Mouse (Mus musculus): ENCODE data around the gene Dnah9. TPM values are rescaled to one million over a fixed set of nuclear protein-coding genes. Genes with fewer than 3 reads are reported as not detected.

Dnah9 gene
- polyA plus RNA-seq, 1 experiment from 2014 or later, result 0.95 TPM

DNA sequence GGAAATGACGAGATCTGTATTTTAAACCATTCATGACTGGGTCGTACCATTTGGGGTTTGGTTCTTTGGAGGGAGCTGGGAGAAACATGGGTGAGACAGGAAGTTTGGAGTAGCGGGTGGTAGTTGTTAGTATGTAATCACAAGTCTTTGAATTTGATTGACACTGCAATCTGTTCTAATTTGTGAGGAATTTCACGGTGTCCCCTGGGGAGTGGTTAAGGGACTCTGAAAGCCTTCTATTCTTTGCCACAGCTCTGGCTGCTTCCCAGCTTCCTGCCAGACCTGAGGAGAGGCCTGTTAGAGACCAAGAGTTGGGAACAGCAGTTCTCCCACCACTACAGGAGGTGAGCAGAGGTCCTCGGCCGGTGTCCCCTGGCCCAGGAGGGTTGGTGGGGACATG lies 352.1 kb downstream of the Dnah9 start:
- H3K4me2 ChIP-seq (ENCODE audit: low read depth, low read length), result no peak overlapping the region
- WGBS, result 76% methylated on average over 6 of the region's 6 CpGs
- peaks cover 20% of the 10 kb centered on the region for H3K36me3 ChIP-seq (ENCODE audit: control insufficient read depth, insufficient read depth, low read length)
- no peak overlapping the region for H3K4me3 ChIP-seq (ENCODE audit: low read length)
- no peak overlapping the region for H3K27ac ChIP-seq (ENCODE audit: low read length)
- no peaks in the 10 kb centered on the region for H3K27me3 ChIP-seq (ENCODE audit: control insufficient read depth, insufficient read depth, low read depth, low read length)
- H3K9me3 ChIP-seq (ENCODE audit: control insufficient read depth, low read length), result no peaks in the 10 kb centered on the region
- no peak for ATAC-seq (ENCODE audit: low read depth)
- no peak overlapping the region for H3K9ac ChIP-seq (ENCODE audit: low read length)
- peaks cover 3% of the 10 kb centered on the region; the same call in 1 of the 2 replicates for H3K4me1 ChIP-seq (replicated peaks; ENCODE audit: control insufficient read depth, insufficient read depth, low read length)

DNA sequence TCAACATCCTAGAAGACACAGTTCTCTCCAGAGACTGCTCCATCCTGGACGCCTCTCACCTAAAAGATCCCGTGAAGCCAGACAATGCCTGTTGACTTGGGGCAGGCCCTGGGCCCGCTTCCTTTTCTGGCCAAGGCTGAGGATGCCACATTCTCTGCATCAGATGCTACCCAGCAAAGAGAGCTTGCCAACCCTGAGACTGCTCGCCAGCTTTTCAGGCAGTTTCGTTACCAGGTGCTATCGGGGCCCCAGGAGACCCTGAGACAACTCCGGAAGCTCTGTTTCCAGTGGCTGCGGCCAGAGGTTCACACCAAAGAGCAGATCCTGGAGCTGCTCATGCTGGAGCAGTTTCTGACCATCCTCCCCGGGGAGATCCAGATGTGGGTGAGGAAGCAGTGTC lies 354.0 kb downstream of the Dnah9 start:
- 88% methylated on average over 9 of the region's 9 CpGs for whole genome bisulfite sequencing
- no peak for ATAC-seq (ENCODE audit: low read depth)
- H3K36me3 ChIP-seq (ENCODE audit: control insufficient read depth, insufficient read depth, low read length), result peaks cover 16% of the 10 kb centered on the region

DNA sequence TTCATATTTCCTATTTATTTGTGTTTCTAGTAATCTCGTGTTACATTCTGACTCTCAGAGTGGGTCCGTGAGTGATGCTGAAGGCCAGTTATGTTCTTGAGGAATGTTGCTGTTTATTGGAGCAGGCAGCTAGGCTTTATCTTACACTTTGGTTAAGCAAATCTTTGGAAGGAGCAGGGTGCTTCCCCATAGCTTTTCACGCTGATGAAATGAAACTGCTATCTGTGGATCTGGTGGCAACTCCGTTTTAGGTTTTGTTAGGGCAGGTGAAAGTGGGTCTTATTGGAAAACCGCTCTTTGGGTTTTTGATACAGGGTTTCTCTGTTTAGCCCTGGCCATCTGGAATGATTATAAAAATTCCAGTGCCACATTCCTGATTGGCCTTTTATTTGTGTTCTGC lies 356.3 kb downstream of the Dnah9 start:
- Histone ChIP-seq H3K4me1 (replicated peaks; ENCODE audit: control insufficient read depth, insufficient read depth, low read length) (peaks cover 13% of the 10 kb centered on the region), H3K4me3 (ENCODE audit: low read length) (no peak overlapping the region), H3K27ac (ENCODE audit: low read length) (no peak overlapping the region), H3K27me3 (ENCODE audit: control insufficient read depth, insufficient read depth, low read depth, low read length) (no peaks in the 10 kb centered on the region), H3K9me3 (ENCODE audit: control insufficient read depth, low read length) (no peaks in the 10 kb centered on the region), H3K4me2 (ENCODE audit: low read depth, low read length) (no peak overlapping the region), H3K36me3 (ENCODE audit: control insufficient read depth, insufficient read depth, low read length) (peaks cover 14% of the 10 kb centered on the region), H3K9ac (ENCODE audit: low read length) (no peak overlapping the region)
- ATAC-seq (ENCODE audit: low read depth), result no peak
- WGBS, result 41% methylated on average over 5 of the region's 5 CpGs

More for the DNA sequence above, 354.0 kb downstream of the Dnah9 start:
- Histone ChIP-seq H3K9me3 (ENCODE audit: control insufficient read depth, low read length) (no peaks in the 10 kb centered on the region), H3K27ac (ENCODE audit: low read length) (no peak overlapping the region), H3K9ac (ENCODE audit: low read length) (no peak overlapping the region), H3K4me3 (ENCODE audit: low read length) (no peak overlapping the region), H3K4me1 (replicated peaks; ENCODE audit: control insufficient read depth, insufficient read depth, low read length) (peaks cover 7% of the 10 kb centered on the region; the same call in 1 of the 2 replicates), H3K27me3 (ENCODE audit: control insufficient read depth, insufficient read depth, low read depth, low read length) (no peaks in the 10 kb centered on the region), H3K4me2 (ENCODE audit: low read depth, low read length) (no peak overlapping the region)

DNA sequence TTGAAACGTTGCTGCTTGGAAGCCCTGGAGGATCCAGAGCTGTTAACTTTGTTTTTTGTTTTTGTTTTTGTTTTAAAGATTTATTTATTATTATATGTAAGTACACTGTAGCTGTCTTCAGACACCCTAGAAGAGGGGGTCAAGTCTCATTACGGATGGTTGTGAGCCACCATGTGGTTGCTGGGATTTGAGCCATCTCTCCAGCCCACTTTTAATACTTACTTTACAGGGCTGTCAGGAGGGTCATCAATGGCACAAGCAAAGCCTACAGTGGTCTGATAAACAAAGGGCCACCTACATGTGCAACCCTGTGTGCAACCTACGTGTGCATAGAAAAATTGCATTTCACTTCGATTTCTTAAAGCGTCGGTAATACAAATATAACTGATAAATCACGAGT lies 360.8 kb downstream of the Dnah9 start:
- H3K4me2 ChIP-seq (ENCODE audit: low read depth, low read length), result peak overlapping the region; percentile 61
- peak overlapping the region; percentile 86 for H3K27ac ChIP-seq (ENCODE audit: low read length)
- H3K4me1 ChIP-seq (replicated peaks; ENCODE audit: control insufficient read depth, insufficient read depth, low read length), result peaks cover 16% of the 10 kb centered on the region
- 36% methylated on average over 7 of the region's 7 CpGs for WGBS
- no peaks in the 10 kb centered on the region for H3K27me3 ChIP-seq (ENCODE audit: control insufficient read depth, insufficient read depth, low read depth, low read length)
- H3K9me3 ChIP-seq (ENCODE audit: control insufficient read depth, low read length), result no peaks in the 10 kb centered on the region
- H3K9ac ChIP-seq (ENCODE audit: low read length), result peak overlapping the region; percentile 89
- H3K4me3 ChIP-seq (ENCODE audit: low read length), result peak overlapping the region; percentile 86
- H3K36me3 ChIP-seq (ENCODE audit: control insufficient read depth, insufficient read depth, low read length), result no peaks in the 10 kb centered on the region
- ATAC-seq (ENCODE audit: low read depth), result no peak

DNA sequence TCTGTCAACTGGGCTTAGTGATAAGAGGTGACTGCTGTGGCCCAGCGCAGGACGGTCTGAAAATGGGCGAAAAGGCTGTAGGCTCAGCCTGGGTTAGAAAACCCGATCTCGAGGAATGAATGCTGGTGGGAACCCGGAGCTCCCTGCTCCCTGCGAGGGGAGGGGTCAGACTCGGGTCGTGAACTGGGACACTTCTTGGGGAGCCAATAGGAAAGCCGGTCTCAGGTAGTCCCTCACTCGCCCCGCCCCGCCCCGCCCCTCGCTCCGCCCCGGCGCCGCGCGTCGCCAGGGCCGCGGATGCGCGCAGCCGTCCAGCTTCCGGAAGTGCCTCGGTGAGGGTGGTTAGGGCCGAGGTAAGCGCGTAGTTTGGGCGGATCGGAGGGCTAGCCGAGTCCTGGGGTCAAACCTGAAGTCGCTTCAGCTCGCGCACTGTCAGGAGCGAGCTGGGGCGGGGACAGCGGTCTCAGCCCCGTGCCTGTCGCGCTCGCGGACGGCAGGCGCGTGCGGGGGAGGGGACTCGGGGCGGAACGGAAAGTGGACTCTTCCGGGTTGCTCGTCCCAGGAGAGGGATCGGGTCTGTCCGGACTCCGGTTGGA lies 361.3 kb downstream of the Dnah9 start, which contains the start of gene Zkscan6:
Gene Zkscan6 (plus strand): TSS at position 267 of the 596 bp plus-strand sequence.
- Histone ChIP-seq H3K4me3 (ENCODE audit: low read length) (peak within 1 kb of the TSS; percentile 86), H3K36me3 (ENCODE audit: control insufficient read depth, insufficient read depth, low read length) (no peaks in the 10 kb centered on the region), H3K9me3 (ENCODE audit: control insufficient read depth, low read length) (no peaks in the 10 kb centered on the region), H3K4me1 (replicated peaks; ENCODE audit: control insufficient read depth, insufficient read depth, low read length) (peaks cover 13% of the 10 kb centered on the region), H3K4me2 (ENCODE audit: low read depth, low read length) (peak within 1 kb of the TSS; percentile 81), H3K9ac (ENCODE audit: low read length) (peak within 1 kb of the TSS; percentile 89), H3K27ac (ENCODE audit: low read length) (peak within 1 kb of the TSS; percentile 86), H3K27me3 (ENCODE audit: control insufficient read depth, insufficient read depth, low read depth, low read length) (no peaks in the 10 kb centered on the region)
- peak; percentile 99 for ATAC-seq (ENCODE audit: low read depth)
- under 1% methylated on average over 45 of the region's 58 CpGs for WGBS

DNA sequence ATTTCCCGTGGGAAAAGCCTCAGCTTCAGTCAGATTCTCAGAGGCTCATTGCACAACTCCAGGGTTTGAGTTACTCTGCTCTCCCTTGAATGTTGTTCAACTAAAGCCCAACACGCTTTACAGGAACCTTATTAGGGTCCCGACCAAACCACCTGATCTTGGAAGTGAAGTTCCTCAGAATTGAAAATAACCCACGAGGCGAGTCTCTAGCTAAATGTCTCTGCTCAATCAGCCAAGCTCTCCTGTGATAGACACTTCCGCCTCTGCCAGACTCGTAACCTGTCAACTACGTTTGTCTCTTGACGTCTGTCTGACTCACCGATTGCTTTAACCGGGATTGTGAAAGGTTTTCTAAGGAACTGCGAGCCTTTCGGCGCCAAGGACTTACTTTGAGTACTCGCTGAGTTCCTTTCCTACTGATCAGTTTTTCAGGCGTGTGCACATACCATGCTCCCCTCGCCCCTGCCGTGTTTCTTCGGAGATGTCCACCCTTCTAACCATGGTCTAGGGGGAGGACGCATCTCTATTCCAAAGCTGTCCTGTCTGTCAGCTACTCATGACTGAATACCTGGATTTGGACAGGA lies 361.9 kb downstream of the Dnah9 start:
- no peaks in the 10 kb centered on the region for H3K27me3 ChIP-seq (ENCODE audit: control insufficient read depth, insufficient read depth, low read depth, low read length)
- H3K4me2 ChIP-seq (ENCODE audit: low read depth, low read length), result peak overlapping the region; percentile 81
- WGBS, result under 1% methylated on average over 20 of the region's 20 CpGs
- H3K9ac ChIP-seq (ENCODE audit: low read length), result peak overlapping the region; percentile 62
- no peaks in the 10 kb centered on the region for H3K36me3 ChIP-seq (ENCODE audit: control insufficient read depth, insufficient read depth, low read length)
- H3K4me1 ChIP-seq (replicated peaks; ENCODE audit: control insufficient read depth, insufficient read depth, low read length), result peaks cover 13% of the 10 kb centered on the region
- peak; percentile 53 for ATAC-seq (ENCODE audit: low read depth)
- H3K27ac ChIP-seq (ENCODE audit: low read length), result peak overlapping the region; percentile 63
- no peaks in the 10 kb centered on the region for H3K9me3 ChIP-seq (ENCODE audit: control insufficient read depth, low read length)
- peak overlapping the region; percentile 86 for H3K4me3 ChIP-seq (ENCODE audit: low read length)

DNA sequence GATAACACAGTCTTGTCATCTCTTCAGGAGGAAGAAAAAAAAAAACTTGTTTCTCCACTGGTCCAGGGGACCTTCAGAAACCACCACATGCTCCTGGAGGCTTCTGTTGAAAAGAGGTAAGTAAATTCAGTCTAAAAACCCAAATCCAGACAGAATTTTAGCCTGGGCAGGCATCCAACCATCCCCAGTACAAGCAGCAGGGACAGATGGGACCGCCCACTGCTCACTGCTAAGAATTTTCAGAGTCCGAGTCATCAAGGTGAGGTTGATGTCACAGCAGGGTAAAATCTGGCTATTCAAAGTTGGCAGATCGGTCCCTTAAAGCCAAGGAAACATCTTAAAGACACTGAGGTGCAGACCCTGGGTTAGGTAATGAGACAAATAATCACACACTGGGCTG lies 366.5 kb downstream of the Dnah9 start:
- no peak overlapping the region for H3K4me3 ChIP-seq (ENCODE audit: low read length)
- H3K27me3 ChIP-seq (ENCODE audit: control insufficient read depth, insufficient read depth, low read depth, low read length), result no peaks in the 10 kb centered on the region
- WGBS, result 46% methylated on average over 3 of the region's 3 CpGs
- peaks cover 3% of the 10 kb centered on the region for H3K4me1 ChIP-seq (replicated peaks; ENCODE audit: control insufficient read depth, insufficient read depth, low read length)
- no peak overlapping the region for H3K27ac ChIP-seq (ENCODE audit: low read length)
- no peak overlapping the region for H3K9ac ChIP-seq (ENCODE audit: low read length)
- no peak overlapping the region for H3K4me2 ChIP-seq (ENCODE audit: low read depth, low read length)
- H3K9me3 ChIP-seq (ENCODE audit: control insufficient read depth, low read length), result no peaks in the 10 kb centered on the region
- ATAC-seq (ENCODE audit: low read depth), result no peak
- no peaks in the 10 kb centered on the region for H3K36me3 ChIP-seq (ENCODE audit: control insufficient read depth, insufficient read depth, low read length)

DNA sequence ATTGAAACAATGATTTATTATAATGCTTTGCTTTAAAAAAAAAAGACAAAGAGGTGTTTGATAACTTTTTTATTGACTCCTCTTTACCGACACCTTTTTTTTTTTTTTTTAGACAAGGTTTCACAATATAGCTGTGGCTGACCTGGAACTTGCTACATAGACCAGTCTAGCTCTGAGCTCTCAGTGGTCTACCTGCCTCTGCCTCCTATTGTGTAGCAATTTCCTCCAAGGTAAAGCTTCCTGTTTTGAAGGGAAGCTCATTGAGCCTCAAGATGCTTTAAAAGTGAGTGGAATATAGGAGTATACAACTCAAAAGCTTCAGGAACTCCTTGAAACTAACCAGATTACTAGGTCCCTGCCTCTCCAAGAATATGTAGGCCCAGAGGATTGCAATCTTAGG lies 372.5 kb downstream of the Dnah9 start:
- Histone ChIP-seq H3K4me3 (ENCODE audit: low read length) (no peak overlapping the region), H3K4me1 (replicated peaks; ENCODE audit: control insufficient read depth, insufficient read depth, low read length) (no peaks in the 10 kb centered on the region), H3K4me2 (ENCODE audit: low read depth, low read length) (no peak overlapping the region), H3K36me3 (ENCODE audit: control insufficient read depth, insufficient read depth, low read length) (no peaks in the 10 kb centered on the region), H3K9ac (ENCODE audit: low read length) (no peak overlapping the region), H3K27me3 (ENCODE audit: control insufficient read depth, insufficient read depth, low read depth, low read length) (no peaks in the 10 kb centered on the region), H3K27ac (ENCODE audit: low read length) (no peak overlapping the region), H3K9me3 (ENCODE audit: control insufficient read depth, low read length) (no peaks in the 10 kb centered on the region)
- 93% methylated on average over 1 of the region's 1 CpGs for WGBS
- no peak for ATAC-seq (ENCODE audit: low read depth)

DNA sequence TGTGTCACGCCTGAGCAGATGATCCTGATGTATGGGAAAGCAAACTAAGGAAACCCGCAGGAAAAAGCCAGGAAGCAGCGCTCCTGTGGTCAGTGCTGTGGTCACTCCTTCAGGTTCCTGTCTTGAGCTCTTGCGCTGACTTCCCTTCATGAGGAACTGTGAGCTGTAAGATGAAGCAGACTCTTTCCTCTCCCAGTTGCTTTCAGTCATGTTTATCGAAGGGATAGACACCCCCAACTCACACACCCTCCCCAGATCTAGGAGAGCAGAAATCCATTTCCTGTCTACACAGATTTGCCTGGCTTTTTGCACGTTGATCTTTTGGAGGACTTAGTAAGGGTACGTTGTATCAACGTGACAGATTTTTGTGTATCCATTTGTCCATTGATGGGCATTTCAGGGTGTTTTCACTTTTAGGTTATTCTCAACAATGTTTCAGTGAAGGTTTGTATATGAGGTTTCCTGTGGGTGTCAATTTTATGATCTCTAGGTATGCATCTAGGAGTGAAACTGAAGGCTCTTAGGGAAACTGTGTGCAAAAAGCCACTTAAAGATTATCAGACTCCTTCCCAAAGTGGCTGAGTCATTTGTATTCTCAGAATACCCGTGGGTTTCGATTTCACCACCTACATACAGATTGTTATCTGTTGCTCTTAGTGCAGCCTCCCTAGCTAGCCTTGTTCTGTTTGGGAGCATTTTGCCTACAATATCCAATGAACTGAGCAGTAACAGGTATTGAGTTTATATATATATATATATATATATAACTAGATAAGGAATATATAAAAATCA lies 373.7 kb downstream of the Dnah9 start:
- Histone ChIP-seq H3K36me3 (ENCODE audit: control insufficient read depth, insufficient read depth, low read length) (no peaks in the 10 kb centered on the region), H3K4me1 (replicated peaks; ENCODE audit: control insufficient read depth, insufficient read depth, low read length) (no peaks in the 10 kb centered on the region), H3K4me3 (ENCODE audit: low read length) (no peak overlapping the region), H3K9ac (ENCODE audit: low read length) (no peak overlapping the region), H3K27me3 (ENCODE audit: control insufficient read depth, insufficient read depth, low read depth, low read length) (no peaks in the 10 kb centered on the region), H3K27ac (ENCODE audit: low read length) (no peak overlapping the region), H3K4me2 (ENCODE audit: low read depth, low read length) (no peak overlapping the region), H3K9me3 (ENCODE audit: control insufficient read depth, low read length) (no peaks in the 10 kb centered on the region)
- WGBS, result 45% methylated on average over 10 of the region's 10 CpGs
- ATAC-seq (ENCODE audit: low read depth), result no peak

Measured in lung, embryonic 16.5 days (tissue).